Comparison of ENCODE assay signal across 9 mouse cellular contexts in the genomic region with DNA sequence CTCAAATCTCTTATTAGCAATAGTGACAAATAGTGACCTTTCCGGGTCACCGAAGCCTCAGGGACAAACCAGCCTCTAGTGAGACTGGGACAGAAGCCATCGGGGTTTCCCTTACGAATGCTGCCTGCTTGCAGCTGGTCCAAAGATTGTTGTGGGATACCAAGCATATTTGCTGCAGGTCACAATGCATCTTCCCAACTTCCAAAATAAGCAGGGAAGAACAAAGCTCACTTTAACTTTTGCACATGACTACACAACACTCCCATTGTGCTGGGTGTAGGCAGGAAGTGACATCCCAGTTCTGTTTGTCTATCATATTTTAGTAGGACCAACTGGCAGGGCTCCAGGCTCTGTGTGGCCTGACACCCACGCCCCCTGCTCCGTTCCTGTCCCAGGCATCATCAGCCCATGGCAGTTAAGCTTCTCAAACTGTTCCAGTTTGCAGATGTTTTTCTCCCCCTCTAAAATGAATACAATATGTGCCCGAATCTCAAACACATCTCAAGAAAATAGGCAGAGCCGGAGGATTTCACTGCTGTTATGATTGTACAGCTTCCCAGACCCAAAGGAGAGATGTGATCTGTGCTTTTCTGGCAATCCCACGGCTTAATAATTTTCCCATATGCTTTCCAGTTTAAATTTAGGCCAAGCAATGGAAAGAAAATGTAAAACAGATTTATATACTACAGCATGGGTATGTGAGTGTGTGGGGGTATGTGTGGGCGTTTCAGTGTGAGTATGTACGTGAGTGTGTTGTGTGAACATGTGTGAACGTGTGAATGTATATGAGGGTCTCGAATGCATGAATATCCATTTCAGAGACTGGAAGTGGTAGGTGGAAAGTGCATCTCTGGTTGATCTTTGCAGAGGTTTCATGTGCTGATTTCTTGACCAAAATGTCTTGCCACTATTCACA. TPM values are rescaled to one million over a fixed set of nuclear protein-coding genes. Genes with fewer than 3 reads are reported as not detected.
DNase-seq lines count a peak whose midpoint lies in the region; ATAC-seq and TF ChIP-seq lines count a peak whose summit lies in the region.
"Had no signal": no experiment of that assay in that cellular context is flagged by ENCODE, and none has a peak within 500 bp of the region (broad histone marks: within the 10 kb centered on the region; RNA-seq: fewer than 3 reads in every experiment).

No protein-coding gene starts in this region.

- no peaks in the 10 kb centered on the region for H3K79me2 ChIP-seq in heart, adult 2 months (replicated peaks; ENCODE audit: control insufficient read depth, insufficient read depth, low read length)

- H3K4me2 ChIP-seq in intestine, embryonic 15.5 days (replicated peaks) = no peak overlapping the region
- H3K4me2 ChIP-seq in midbrain, embryonic 15.5 days = no peak overlapping the region
- H3K4me2 ChIP-seq: neural tube, embryonic 13.5 days had no signal

- no peak overlapping the region for H3K9ac ChIP-seq in heart, adult 2 months (ENCODE audit: low read depth, low read length)
- H3K9ac ChIP-seq in intestine, embryonic 15.5 days = no peak overlapping the region
- no peak overlapping the region for H3K9ac ChIP-seq in midbrain, embryonic 15.5 days
- H3K9ac ChIP-seq: neural tube, embryonic 13.5 days had no signal

- TF ChIP-seq POLR2A in heart, adult 2 months (IDR thresholded peaks at IDR 0.05; ENCODE audit: insufficient read depth, low read depth, low read length) = no peak

- intact Hi-C loops in heart, postnatal 14 days (cut with DNase I) = no loop called here
- intact Hi-C loops in heart, adult 2 months (cut with DNase I) = no loop called here

- peak; percentile 40 to 58 for DNase-seq in heart, postnatal 14 days
- no peak for DNase-seq in heart, adult 2 months
- DNase-seq in Muller cell, postnatal 12 days (ENCODE audit: inconsistent ontology term) = peak; percentile 93
- DNase-seq in frontal cortex, adult 2 months (ENCODE audit: extremely low spot score in 1 of 2, low spot score in 1 of 2) = peak; percentile 28 to 39
- peak; percentile 48 for DNase-seq in lung, postnatal 14 days
- no peak for DNase-seq in urinary bladder, adult 18-20 months (ENCODE audit: low spot score in 2 of 2)

- no peaks in the 10 kb centered on the region for H3K27me3 ChIP-seq in heart, adult 2 months (ENCODE audit: control insufficient read depth, insufficient read depth, low read length)
- no peaks in the 10 kb centered on the region for H3K27me3 ChIP-seq in intestine, embryonic 15.5 days (replicated peaks)
- H3K27me3 ChIP-seq in midbrain, embryonic 15.5 days (replicated peaks) = no peaks in the 10 kb centered on the region
- H3K27me3 ChIP-seq: neural tube, embryonic 13.5 days had no signal

- H3K4me1 ChIP-seq in heart, adult 2 months (ENCODE audit: control insufficient read depth, insufficient read depth, low read length) = peaks cover 3% of the 10 kb centered on the region
- H3K4me1 ChIP-seq in intestine, embryonic 15.5 days (replicated peaks) = no peaks in the 10 kb centered on the region
- no peaks in the 10 kb centered on the region for H3K4me1 ChIP-seq in midbrain, embryonic 15.5 days
- H3K4me1 ChIP-seq: neural tube, embryonic 13.5 days had no signal

- 59% methylated on average over 13 of the region's 13 CpGs for WGBS in heart, adult 2 months
- 82% methylated on average over 13 of the region's 13 CpGs for WGBS in intestine, embryonic 15.5 days
- 76% methylated on average over 13 of the region's 13 CpGs for WGBS in midbrain, embryonic 15.5 days

- ATAC-seq in intestine, embryonic 15.5 days = no peak
- no peak for ATAC-seq in midbrain, embryonic 15.5 days (replicated peaks)

- TF ChIP-seq CTCF in heart, adult 2 months (IDR thresholded peaks at IDR 0.05) = no peak

- H3K27ac ChIP-seq in heart, adult 2 months = no peak overlapping the region
- no peak overlapping the region for H3K27ac ChIP-seq in intestine, embryonic 15.5 days
- H3K27ac ChIP-seq in midbrain, embryonic 15.5 days = no peak overlapping the region
- H3K27ac ChIP-seq: neural tube, embryonic 13.5 days had no signal

- TF ChIP-seq EP300 in heart, adult 2 months (IDR thresholded peaks at IDR 0.05; ENCODE audit: insufficient read depth, low read depth, low read length) = no peak

- no peaks in the 10 kb centered on the region for H3K36me3 ChIP-seq in heart, adult 2 months (ENCODE audit: control insufficient read depth, insufficient read depth, low read length)
- peaks cover 11% of the 10 kb centered on the region; the same call in 1 of the 2 replicates for H3K36me3 ChIP-seq in intestine, embryonic 15.5 days
- H3K36me3 ChIP-seq in midbrain, embryonic 15.5 days (replicated peaks) = no peaks in the 10 kb centered on the region
- H3K36me3 ChIP-seq: neural tube, embryonic 13.5 days had no signal

- no peak overlapping the region for H3K4me3 ChIP-seq in heart, adult 2 months
- no peak overlapping the region for H3K4me3 ChIP-seq in intestine, embryonic 15.5 days (replicated peaks)
- H3K4me3 ChIP-seq in midbrain, embryonic 15.5 days = no peak overlapping the region
- H3K4me3 ChIP-seq: neural tube, embryonic 13.5 days had no signal

- H3K9me3 ChIP-seq in intestine, embryonic 15.5 days = no peaks in the 10 kb centered on the region
- H3K9me3 ChIP-seq in midbrain, embryonic 15.5 days = no peaks in the 10 kb centered on the region
- H3K9me3 ChIP-seq: neural tube, embryonic 13.5 days had no signal

RNA-seq across cellular contexts. Expression of gene Fbxo48, which starts 55.5 kb away (rescaled TPM):
- under 1 TPM; 0.50 to 0.61 TPM for total RNA-seq in heart, postnatal 14 days (2021)
- under 1 TPM; 0.30 to 0.37 TPM for total RNA-seq in heart, adult 2 months (2021)
- polyA plus RNA-seq in heart, adult 2 months (2012; rRNA removed) = 0.06 and 0.18 TPM in 2 replicates
- 0.67 and 0.70 TPM in 2 replicates for polyA plus RNA-seq in frontal cortex, adult 2 months (2012; rRNA removed)
- polyA plus RNA-seq in intestine, embryonic 15.5 days (2015; fragmentation: Nextera tagmentation; extraction: Ambion mirVana) = 1.4 and 1.6 TPM in 2 replicates
- 0.32 and 0.37 TPM in 2 replicates for polyA plus RNA-seq in midbrain, embryonic 15.5 days (2015; fragmentation: Nextera tagmentation; extraction: Ambion mirVana)

Comparison
In these comparisons a context has a peak if more than half of its experiments do, and no peak if none do; other contexts are left out.
1. DNase-seq: peak in heart, postnatal 14 days (2 of 2), Muller cell, postnatal 12 days (single experiment), frontal cortex, adult 2 months (2 of 2) and lung, postnatal 14 days (single experiment); none in heart, adult 2 months (0 of 2) and urinary bladder, adult 18-20 months (0 of 2).